Mouse (Mus musculus): Measurements from ENCODE around the gene Sval3. TPM values are rescaled to one million over a fixed set of nuclear protein-coding genes. Genes with fewer than 3 reads are reported as not detected.

Sval3 gene
- not detected in 2 replicates for polyA plus RNA-seq (2014; fragmentation: Nextera tagmentation; extraction: Ambion mirVana)

- Histone ChIP-seq H3K27ac (ENCODE audit: low read depth, low read length) (no peak within 1 kb of the TSS), H3K4me3 (ENCODE audit: low read length) (no peak within 1 kb of the TSS), H3K4me1 (ENCODE audit: control insufficient read depth, insufficient read depth, low read length) (no peaks in the 10 kb centered on the region), H3K27me3 (ENCODE audit: control insufficient read depth, insufficient read depth, low read length) (no peaks in the 10 kb centered on the region), H3K9me3 (ENCODE audit: control insufficient read depth, low read length) (no peaks in the 10 kb centered on the region), H3K4me2 (replicated peaks; ENCODE audit: low read depth, low read length) (no peak within 1 kb of the TSS), H3K36me3 (ENCODE audit: control insufficient read depth, insufficient read depth, low read length) (no peaks in the 10 kb centered on the region), H3K9ac (ENCODE audit: low read depth, low read length) (no peak within 1 kb of the TSS)
- 81% methylated on average over 1 of the region's 1 CpGs for WGBS
- no peak for ATAC-seq (ENCODE audit: low FRiP score, low TSS enrichment)
Measured at GRCm38 (mm10) chr6:41967840-41968239, at the start of gene Sval3. Gene Sval3 (plus strand): TSS chr6:41968140.

- Histone ChIP-seq H3K27me3 (ENCODE audit: control insufficient read depth, insufficient read depth, low read length) (no peaks in the 10 kb centered on the region), H3K36me3 (ENCODE audit: control insufficient read depth, insufficient read depth, low read length) (no peaks in the 10 kb centered on the region), H3K4me1 (ENCODE audit: control insufficient read depth, insufficient read depth, low read length) (no peaks in the 10 kb centered on the region), H3K4me2 (replicated peaks; ENCODE audit: low read depth, low read length) (no peak within 1 kb of the TSS), H3K27ac (ENCODE audit: low read depth, low read length) (no peak within 1 kb of the TSS), H3K9ac (ENCODE audit: low read depth, low read length) (no peak within 1 kb of the TSS), H3K4me3 (ENCODE audit: low read length) (no peak within 1 kb of the TSS), H3K9me3 (ENCODE audit: control insufficient read depth, low read length) (no peaks in the 10 kb centered on the region)
- 67% methylated on average over 1 of the region's 1 CpGs for WGBS
- no peak for ATAC-seq (ENCODE audit: low FRiP score, low TSS enrichment)
Measured at GRCm38 (mm10) chr6:41951330-41951729, 16.6 kb upstream of the Sval3 start, which contains the start of gene Sval1. Gene Sval1 (plus strand): TSS chr6:41951630.

Other genes with a start within 250 kb of the Sval3 start
- not detected in 2 replicates for gene Olfr459, start 193.0 kb upstream of the Sval3 start, polyA plus RNA-seq (2014; fragmentation: Nextera tagmentation; extraction: Ambion mirVana)
- not detected in 2 replicates for gene Pip, start 120.6 kb upstream of the Sval3 start, polyA plus RNA-seq (2014; fragmentation: Nextera tagmentation; extraction: Ambion mirVana)
- not detected in 2 replicates for gene Sval2, start 115.2 kb upstream of the Sval3 start, polyA plus RNA-seq (2014; fragmentation: Nextera tagmentation; extraction: Ambion mirVana)
- not detected in 2 replicates for gene Sval1, start 16.5 kb upstream of the Sval3 start, polyA plus RNA-seq (2014; fragmentation: Nextera tagmentation; extraction: Ambion mirVana)
- gene Sva, start 70.3 kb downstream of the Sval3 start, polyA plus RNA-seq (2014; fragmentation: Nextera tagmentation; extraction: Ambion mirVana) = not detected in 2 replicates
- not detected in 2 replicates for gene Tas2r139, start 172.8 kb downstream of the Sval3 start, polyA plus RNA-seq (2014; fragmentation: Nextera tagmentation; extraction: Ambion mirVana)
- gene Tas2r144, start 247.2 kb downstream of the Sval3 start, polyA plus RNA-seq (2014; fragmentation: Nextera tagmentation; extraction: Ambion mirVana) = not detected in 2 replicates

All from kidney, embryonic 14.5 days (tissue).